Mouse (Mus musculus) thymus, adult 2 months (tissue): ENCODE data around the gene Gm20388.

ENCODE experiments used
- CTCF ChIP-seq: fragments of 200-500 bp; IDR thresholded peaks from 2 replicates; pipeline ENCODE4 v1.5.1; 2012; ENCODE audit warnings: mild to moderate bottlenecking, control low read depth, low read length, moderate library complexity, borderline replicate concordance; ENCODE audit not compliant: control insufficient read depth, poor library complexity, insufficient read depth; ENCODE audit errors: extremely low read depth
- POLR2A ChIP-seq: fragments of 200-500 bp; IDR thresholded peaks from 2 replicates; pipeline ENCODE4 v1.6.1; 2012; ENCODE audit warnings: mild to moderate bottlenecking, low read length, control low read depth, moderate library complexity; ENCODE audit not compliant: control insufficient read depth, poor library complexity, insufficient read depth; ENCODE audit errors: extremely low read depth

- TF ChIP-seq POLR2A (no peak), CTCF (no peak)
These were observed 2194.0 kb downstream of the Gm20388 start for GRCm38 (mm10) chr8:122104658-122105057.
